Mouse (Mus musculus) CH12.LX (cell line): Measurements from ENCODE around the gene Pex7. TPM values are rescaled to one million over a fixed set of nuclear protein-coding genes. Genes with fewer than 3 reads are reported as not detected.
A peak's percentile ranks its signal among the peaks of the same experiment; 100 is the strongest.
"Not testable (repeated sequence)": the region's sequence is repeated elsewhere in the genome, so short reads cannot be mapped to it uniquely, and the experiment has no call there.

Experiments
- DNase-seq: peaks from one replicate; pipeline ENCODE4 v3.0.0-alpha.2; 2013; ENCODE audit errors: extremely low read depth
- H3K27ac ChIP-seq: 2 replicates; pipeline ENCODE4 v1.5.1; 2012; ENCODE audit warnings: low read depth, mild to moderate bottlenecking, control low read depth, moderate library complexity; ENCODE audit not compliant: insufficient read depth
- H3K27me3 ChIP-seq: replicated peaks from 2 replicates; pipeline ENCODE3; 2012; ENCODE audit warnings: inconsistent platforms
- H3K36me3 ChIP-seq, 2 experiments: replicated peaks in 1 of 2; 2 replicates each; pipeline versions ENCODE3 to v1.6.1; 2012; ENCODE audit warnings: inconsistent platforms in 1 of 2, low read length in 1 of 2, mild to moderate bottlenecking in 1 of 2, mixed read lengths in 1 of 2, moderate library complexity in 1 of 2; ENCODE audit not compliant: control insufficient read depth in 1 of 2, insufficient read depth in 1 of 2
- H3K4me1 ChIP-seq, 2 experiments: 2 replicates each; pipeline ENCODE4 v1.6.1; 2012; ENCODE audit warnings: inconsistent platforms in 1 of 2, moderate library complexity in 1 of 2; ENCODE audit not compliant: insufficient read depth in 2 of 2, control insufficient read depth in 1 of 2
- H3K4me2 ChIP-seq: 2 replicates; pipeline ENCODE4 v1.6.1; 2012; ENCODE audit warnings: low read depth, mild to moderate bottlenecking, control low read depth; ENCODE audit not compliant: poor library complexity, insufficient read depth, severe bottlenecking
- H3K4me3 ChIP-seq, 3 experiments: fragments of 150-350 bp in 1 of 3; sonication (generic) in 1 of 3; replicated peaks in 1 of 3; 2 replicates each; pipeline versions ENCODE3 to v1.5.1; 2011 to 2012; ENCODE audit warnings: low read depth in 2 of 3, low read length in 2 of 3, mild to moderate bottlenecking in 2 of 3, moderate library complexity in 2 of 3, control low read depth in 1 of 3, improper control_type of control experiment in 1 of 3, inconsistent platforms in 1 of 3, mixed read lengths in 1 of 3; ENCODE audit not compliant: poor library complexity in 1 of 3
- H3K79me2 ChIP-seq: replicated peaks from 2 replicates; pipeline ENCODE4 v1.6.1; 2012; ENCODE audit warnings: mild to moderate bottlenecking, moderate library complexity; ENCODE audit not compliant: control insufficient read depth, poor library complexity, insufficient read depth, severe bottlenecking; ENCODE audit errors: extremely low read depth
- H3K9ac ChIP-seq: 2 replicates; pipeline ENCODE4 v1.6.1; 2012; ENCODE audit warnings: low read depth, mild to moderate bottlenecking, control low read depth, moderate library complexity; ENCODE audit not compliant: insufficient read depth
- H3K9me3 ChIP-seq: replicated peaks from 2 replicates; pipeline ENCODE3; 2012; ENCODE audit warnings: low read length, inconsistent platforms, mixed read lengths
- BHLHE40 ChIP-seq: IDR thresholded peaks from 2 replicates; pipeline ENCODE4 v1.6.1; 2011; ENCODE audit warnings: mild to moderate bottlenecking, low read depth, low read length, improper control_type of control experiment
- CHD2 ChIP-seq: IDR thresholded peaks from 2 replicates; pipeline ENCODE4 v1.6.1; 2011; ENCODE audit warnings: low read length, improper control_type of control experiment
- CTCF ChIP-seq, 2 experiments: IDR thresholded peaks in 1 of 2; conservative IDR thresholded peaks in 1 of 2; 2 replicates each; pipeline ENCODE4 v1.5.1; 2011 to 2012; ENCODE audit warnings: low read depth in 2 of 2, low read length in 2 of 2, improper control_type of control experiment in 1 of 2, inconsistent platforms in 1 of 2, mild to moderate bottlenecking in 1 of 2, moderate library complexity in 1 of 2
- E2F4 ChIP-seq: IDR thresholded peaks from 2 replicates; pipeline ENCODE4 v1.6.1; 2011; ENCODE audit warnings: low read depth, low read length, improper control_type of control experiment; ENCODE audit not compliant: insufficient replicate concordance
- ELF1 ChIP-seq: IDR thresholded peaks from 2 replicates; pipeline ENCODE4 v1.6.1; 2014; ENCODE audit warnings: low read depth, mild to moderate bottlenecking, inconsistent platforms, low read length, improper control_type of control experiment
- EP300 ChIP-seq: IDR thresholded peaks from 2 replicates; pipeline ENCODE4 v1.6.1; 2011; ENCODE audit warnings: low read length, improper control_type of control experiment
- ETS1 ChIP-seq: conservative IDR thresholded peaks from 2 replicates; pipeline ENCODE4 v1.6.1; 2012; ENCODE audit warnings: low read depth, mild to moderate bottlenecking, inconsistent platforms, low read length, improper control_type of control experiment, moderate library complexity
- HCFC1 ChIP-seq: IDR thresholded peaks from 2 replicates; pipeline ENCODE4 v1.6.1; 2012; ENCODE audit warnings: low read depth, mild to moderate bottlenecking, inconsistent platforms, low read length, improper control_type of control experiment
- JUND ChIP-seq: conservative IDR thresholded peaks from 2 replicates; pipeline ENCODE4 v1.6.1; 2011; ENCODE audit warnings: low read depth, low read length, improper control_type of control experiment
- MAX ChIP-seq: IDR thresholded peaks from 2 replicates; pipeline ENCODE4 v1.6.1; 2011; ENCODE audit warnings: low read length, improper control_type of control experiment
- MAZ ChIP-seq: IDR thresholded peaks from 2 replicates; pipeline ENCODE4 v1.6.1; 2012; ENCODE audit warnings: low read depth, mild to moderate bottlenecking, inconsistent platforms, low read length, improper control_type of control experiment, moderate library complexity
- MYC ChIP-seq: IDR thresholded peaks from 2 replicates; pipeline ENCODE4 v1.6.1; 2011; ENCODE audit warnings: low read depth, mild to moderate bottlenecking, improper control_type of control experiment, low read length
- NELFE ChIP-seq: IDR thresholded peaks from 2 replicates; pipeline ENCODE4 v1.6.1; 2011; ENCODE audit warnings: low read depth, low read length, improper control_type of control experiment
- POLR2A ChIP-seq: IDR thresholded peaks from 2 replicates; pipeline ENCODE4 v1.6.1; 2011; ENCODE audit warnings: low read depth, mild to moderate bottlenecking, improper control_type of control experiment, low read length
- RAD21 ChIP-seq: IDR thresholded peaks from 2 replicates; pipeline ENCODE4 v1.6.1; 2011; ENCODE audit warnings: low read depth, mild to moderate bottlenecking, low read length, improper control_type of control experiment, moderate library complexity
- SIN3A ChIP-seq: IDR thresholded peaks from 2 replicates; pipeline ENCODE4 v1.6.1; 2012; ENCODE audit warnings: low read length, improper control_type of control experiment, inconsistent platforms
- SMC3 ChIP-seq: IDR thresholded peaks from 2 replicates; pipeline ENCODE4 v1.6.1; 2011; ENCODE audit warnings: low read depth, low read length, improper control_type of control experiment
- TCF12 ChIP-seq: IDR thresholded peaks from 2 replicates; pipeline ENCODE4 v1.6.1; 2014; ENCODE audit warnings: low read depth, mild to moderate bottlenecking, inconsistent platforms, low read length, improper control_type of control experiment
- USF1 ChIP-seq: IDR thresholded peaks from 2 replicates; pipeline ENCODE4 v1.6.1; 2014; ENCODE audit warnings: low read depth, mild to moderate bottlenecking, inconsistent platforms, low read length, improper control_type of control experiment
- ZC3H11A ChIP-seq: IDR thresholded peaks from 2 replicates; pipeline ENCODE4 v1.6.1; 2012; ENCODE audit warnings: low read depth, mild to moderate bottlenecking, inconsistent platforms, low read length, improper control_type of control experiment
- ZMIZ1 ChIP-seq: IDR thresholded peaks from 2 replicates; pipeline ENCODE4 v1.6.1; 2012; ENCODE audit warnings: low read depth, mild to moderate bottlenecking, inconsistent platforms, low read length, improper control_type of control experiment
- ZNF384 ChIP-seq: IDR thresholded peaks from 2 replicates; pipeline ENCODE4 v1.6.1; 2012; ENCODE audit warnings: low read depth, low read length, improper control_type of control experiment, inconsistent platforms
- dilution Hi-C: fragments of 300-500 bp; cut with MboI; formaldehyde crosslinking; loops from 2 replicates; pipeline ENCODE4 v1.14.3; 2020; ENCODE audit warnings: low sequenced_read_pairs; ENCODE audit not compliant: extremely low pct_unique_long_range_greater_than_20kb, extremely low pct_ligation_motif_present
- in situ Hi-C: fragments of 300-500 bp; cut with MboI; formaldehyde crosslinking; loops from 3 replicates; pipeline ENCODE4 v1.14.3; 2019; ENCODE audit warnings: low sequenced_read_pairs, low pct_ligation_motif_present, low pct_unique_long_range_greater_than_20kb, mixed read lengths
- polyA plus RNA-seq: library from polyadenylated mRNA; unstranded; fragments of >175 nt; gene quantifications from 2 replicates; pipeline ENCODE4 v1.2.1, GENCODE M21; 2012; ENCODE audit warnings: low read depth; ENCODE audit not compliant: insufficient read length
- total RNA-seq, 2 experiments: library from RNA; depleted of rRNA; stranded (reverse); fragments of 300-350 nt in 1 of 2; fragments of >200 nt in 1 of 2; gene quantifications; 2 replicates each; pipeline ENCODE4 v1.2.3; 2012 to 2014

The Pex7 gene
- total and polyA plus RNA-seq, 3 experiments: 26.5 to 53.6 (median 30.2) TPM

- H3K79me2 ChIP-seq, dilution Hi-C loops, H3K36me3 ChIP-seq, H3K27ac ChIP-seq, H3K4me3 ChIP-seq, H3K4me2 ChIP-seq, DNase-seq, H3K9me3 ChIP-seq, in situ Hi-C loops, H3K9ac ChIP-seq, H3K4me1 ChIP-seq, H3K27me3 ChIP-seq: not testable (repeated sequence)
These were observed 19.0 kb upstream of the Pex7 start for GRCm38 (mm10) chr10:19926391-19926897.

GRCm38 (mm10) chr10:19924256-19924655, 16.8 kb upstream of the Pex7 start:
- DNase-seq: no peak
- in situ Hi-C loops (no loop called here), dilution Hi-C loops (no loop called here)
- H3K4me3 ChIP-seq: no peak overlapping the region
- H3K4me1 ChIP-seq: no peaks in the 10 kb centered on the region
- H3K79me2 ChIP-seq: no peaks in the 10 kb centered on the region
- no peak for TF ChIP-seq BHLHE40
- peak; percentile 24; the same call in 1 of the 2 replicates for TF ChIP-seq ZNF384
- no peak for TF ChIP-seq ZMIZ1
- H3K4me2 ChIP-seq: no peak overlapping the region
- peaks cover 2% of the 10 kb centered on the region for H3K27me3 ChIP-seq
- H3K9ac ChIP-seq: no peak overlapping the region
- H3K9me3 ChIP-seq: no peaks in the 10 kb centered on the region
- H3K27ac ChIP-seq: no peak overlapping the region
- no peaks in the 10 kb centered on the region for H3K36me3 ChIP-seq

DNA sequence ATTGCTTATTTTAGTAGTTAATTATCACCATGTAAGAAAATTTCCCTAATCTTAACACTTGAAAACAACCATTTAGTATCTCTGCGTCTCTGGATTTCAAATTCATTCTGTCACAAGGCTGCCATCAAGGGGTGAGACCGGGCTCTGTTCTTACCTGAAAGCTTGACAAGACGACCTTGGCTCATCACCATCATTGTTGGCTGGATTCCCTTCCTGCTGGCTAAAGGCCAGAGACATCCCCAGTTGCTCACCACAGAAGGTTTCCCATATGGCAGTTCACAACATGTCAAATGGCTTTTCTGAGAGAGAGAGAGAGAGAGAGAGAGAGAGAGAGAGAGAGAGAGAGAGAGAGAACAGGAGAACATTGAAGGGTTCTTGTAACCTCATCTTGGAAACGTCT, 14.9 kb upstream of the Pex7 start:
- H3K4me2 ChIP-seq: no peak overlapping the region
- TF ChIP-seq SIN3A: no peak
- TF ChIP-seq CTCF (conservative IDR thresholded peaks at IDR 0.05 in 1 of 2, IDR thresholded peaks at IDR 0.05 in 1 of 2; ENCODE audit: low read depth in 2 of 2, low read length in 2 of 2): peak in 1 of 2 experiments; percentile 9; a peak in 1 of 4 replicates
- H3K27ac ChIP-seq: no peak overlapping the region
- DNase-seq: no peak
- no peaks in the 10 kb centered on the region for H3K79me2 ChIP-seq
- dilution Hi-C loops: no loop called here
- in situ Hi-C loops: no loop called here
- peaks cover 2% of the 10 kb centered on the region for H3K27me3 ChIP-seq
- H3K4me3 ChIP-seq: no peak overlapping the region
- no peaks in the 10 kb centered on the region for H3K4me1 ChIP-seq
- H3K9ac ChIP-seq: no peak overlapping the region
- H3K9me3 ChIP-seq: no peaks in the 10 kb centered on the region
- H3K36me3 ChIP-seq: no peaks in the 10 kb centered on the region

DNA sequence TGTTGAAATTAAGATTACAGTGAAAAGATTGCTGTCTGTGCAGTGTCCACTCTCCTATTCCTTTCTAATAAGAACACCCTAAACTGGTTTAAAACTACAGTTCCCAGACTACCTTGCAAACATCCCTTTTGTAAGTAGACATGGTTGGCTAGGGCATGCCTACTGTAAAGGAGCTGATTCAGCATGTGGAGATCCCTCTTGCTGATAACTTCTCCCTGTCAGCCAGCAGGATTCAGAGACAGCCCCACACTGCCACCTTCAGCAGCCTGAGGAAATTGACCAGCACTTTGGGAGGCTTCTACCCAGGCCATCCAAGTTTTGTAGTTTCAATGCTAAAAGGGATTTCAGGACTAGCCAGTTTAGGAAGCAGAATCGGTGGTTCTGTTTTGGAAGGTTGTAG, 7.8 kb upstream of the Pex7 start:
- H3K4me1 ChIP-seq: peaks cover 4 to 21% of the 10 kb centered on the region in 2 experiments; a peak in 3 of 4 replicates
- no peak overlapping the region for H3K27ac ChIP-seq
- dilution Hi-C loops: no loop called here
- no peaks in the 10 kb centered on the region for H3K27me3 ChIP-seq
- in situ Hi-C loops: no loop called here
- no peak overlapping the region for H3K9ac ChIP-seq
- no peak overlapping the region for H3K4me3 ChIP-seq
- no peaks in the 10 kb centered on the region for H3K9me3 ChIP-seq
- no peak overlapping the region for H3K4me2 ChIP-seq
- peak; percentile 55 for DNase-seq
- no peaks in the 10 kb centered on the region for H3K36me3 ChIP-seq
- no peaks in the 10 kb centered on the region for H3K79me2 ChIP-seq
- TF ChIP-seq JUND (no peak), E2F4 (no peak), USF1 (no peak), RAD21 (peak; percentile 65), MAX (no peak), POLR2A (no peak), NELFE (no peak), TCF12 (no peak), EP300 (no peak), ZC3H11A (no peak), ELF1 (no peak), HCFC1 (peak; percentile 70), ZMIZ1 (no peak), CHD2 (no peak), MAZ (no peak), SMC3 (peak; percentile 38), ETS1 (no peak), MYC (no peak)
